Mouse (Mus musculus): Measurements from ENCODE around the gene Pgd. TPM values are rescaled to one million over a fixed set of nuclear protein-coding genes. Genes with fewer than 3 reads are reported as not detected.
"Not testable (repeated sequence)": the region's sequence is repeated elsewhere in the genome, so short reads cannot be mapped to it uniquely, and the experiment has no call there.

Gene Pgd
- polyA plus RNA-seq, 1 experiment from 2014 or later = 133 TPM

DNA sequence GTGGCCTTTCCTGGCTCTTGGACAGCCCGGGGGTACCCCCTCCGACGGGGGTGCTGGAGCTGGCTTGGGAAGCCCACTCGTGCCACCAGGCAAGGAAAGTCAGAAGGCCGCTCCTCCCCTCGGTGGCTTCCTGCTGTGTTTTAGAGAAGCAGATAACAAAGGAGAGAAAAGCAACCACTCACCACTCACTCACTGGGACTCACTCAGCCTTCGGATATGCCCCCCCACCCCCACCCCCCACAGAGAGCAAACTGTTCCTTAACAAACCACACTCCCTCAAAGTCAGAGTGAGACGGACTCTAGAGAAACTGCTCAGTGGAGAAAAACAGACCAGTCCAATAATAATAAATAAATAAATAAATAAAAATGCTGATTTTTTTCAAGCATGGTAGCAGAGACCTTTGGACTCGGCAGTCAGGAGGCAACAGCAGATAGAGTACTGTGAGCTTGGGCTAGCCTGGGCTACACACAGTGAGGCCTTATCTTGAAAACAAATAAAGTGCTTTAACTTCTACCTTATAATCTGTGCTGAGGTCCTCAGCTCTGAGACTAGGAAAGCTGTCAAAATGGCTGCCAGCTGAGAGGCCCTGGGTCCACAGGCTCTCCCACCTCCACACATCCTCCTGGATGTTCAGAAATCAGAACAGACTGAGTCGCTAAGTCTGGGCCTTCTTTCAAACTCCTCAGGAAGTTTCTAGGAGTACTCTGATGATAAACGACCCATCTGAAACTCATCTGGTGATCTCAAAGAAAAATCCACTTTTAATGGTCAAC is 41.0 kb downstream of the Pgd start:
- 43% methylated on average over 11 of the region's 11 CpGs for WGBS
- peaks cover 4% of the 10 kb centered on the region for H3K4me1 ChIP-seq
- DNase-seq (ENCODE audit: low spot score) = no peak
- no peaks in the 10 kb centered on the region for H3K27me3 ChIP-seq (ENCODE audit: insufficient read depth, poor library complexity, severe bottlenecking)
- H3K36me3 ChIP-seq = peaks cover 29% of the 10 kb centered on the region
- 0 out of 2 replicates have a peak overlapping the region, but pooled peaks have one; percentile 8 for H3K27ac ChIP-seq
- H3K9me3 ChIP-seq = no peaks in the 10 kb centered on the region
- H3K4me3 ChIP-seq = no peak overlapping the region

GRCm38 (mm10) chr4:149123432-149123831 is 43.1 kb downstream of the Pgd start:
- Histone ChIP-seq H3K27me3 (ENCODE audit: insufficient read depth, poor library complexity, severe bottlenecking) (no peaks in the 10 kb centered on the region), H3K4me1 (peaks cover 4% of the 10 kb centered on the region), H3K4me3 (no peak overlapping the region), H3K27ac (no peak overlapping the region), H3K36me3 (peaks cover 25% of the 10 kb centered on the region), H3K9me3 (no peaks in the 10 kb centered on the region)
- no peak for DNase-seq (ENCODE audit: low spot score)
- 55% methylated on average over 5 of the region's 5 CpGs for WGBS

DNA sequence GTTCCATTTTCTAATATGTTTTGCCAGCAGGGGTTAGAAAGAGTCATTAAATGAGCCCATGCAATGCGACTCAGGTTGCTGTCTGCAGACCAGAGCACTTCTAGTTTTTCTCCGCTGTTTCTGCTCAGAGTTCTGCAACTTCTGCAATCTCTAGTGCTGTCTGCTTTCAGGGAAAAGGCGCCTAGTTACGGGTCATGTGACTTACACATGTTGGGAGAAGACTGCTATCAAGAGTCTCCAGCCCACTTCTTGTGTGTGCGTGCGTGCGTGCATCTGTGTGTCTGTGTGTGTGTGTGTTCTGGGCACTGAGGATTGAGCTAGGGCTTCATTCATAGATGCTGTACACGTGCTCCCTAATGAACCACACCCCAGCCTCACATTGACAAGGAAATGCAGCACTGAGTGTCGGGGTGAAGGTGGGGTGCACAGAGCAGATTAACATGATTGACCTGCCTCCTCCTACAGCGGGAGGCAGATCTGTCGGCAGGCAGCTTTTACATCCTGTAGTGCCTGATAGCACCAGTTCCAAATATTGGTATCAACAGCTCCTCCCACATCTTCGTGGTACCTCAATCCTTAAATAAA is 46.5 kb downstream of the Pgd start:
- DNase-seq (ENCODE audit: low spot score); H3K4me1 ChIP-seq; H3K9me3 ChIP-seq; H3K27ac ChIP-seq; H3K4me3 ChIP-seq; H3K27me3 ChIP-seq (ENCODE audit: insufficient read depth, poor library complexity, severe bottlenecking): not testable (repeated sequence)
- peaks cover 29% of the 10 kb centered on the region for H3K36me3 ChIP-seq
- WGBS = 83% methylated on average over 12 of the region's 12 CpGs

- Histone ChIP-seq H3K36me3 (peaks cover 26% of the 10 kb centered on the region), H3K27ac (peak within 1 kb of the TSS; percentile 87), H3K9me3 (no peaks in the 10 kb centered on the region), H3K4me3 (peak within 1 kb of the TSS; percentile 89), H3K4me1 (peaks cover 17% of the 10 kb centered on the region), H3K27me3 (ENCODE audit: insufficient read depth, poor library complexity, severe bottlenecking) (no peaks in the 10 kb centered on the region)
- 1% methylated on average over 35 of the region's 35 CpGs for WGBS
- peak; percentile 96 for DNase-seq (ENCODE audit: low spot score)
These were observed 62.6 kb downstream of the Pgd start, which contains the start of gene Dffa for GRCm38 (mm10) chr4:149103875-149104561. Dffa (plus strand) TSS chr4:149104146.

DNA sequence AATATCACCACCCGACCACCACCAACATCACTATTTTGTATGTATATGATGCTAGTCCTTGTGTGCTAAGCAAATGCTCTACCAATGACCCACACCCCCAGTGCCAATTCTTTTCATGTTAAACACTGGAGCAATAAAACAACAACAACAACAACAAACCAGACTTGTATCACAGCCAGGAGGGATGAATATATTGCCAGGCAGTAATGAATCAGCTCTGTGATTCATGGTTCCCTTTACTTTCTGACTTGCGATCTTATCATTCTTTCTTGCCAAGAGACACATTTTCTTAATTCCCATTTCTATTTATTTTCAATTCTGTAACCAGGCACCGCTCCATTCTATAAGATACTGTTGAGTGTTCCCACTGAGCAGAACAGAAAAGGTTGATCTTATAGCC is 65.1 kb downstream of the Pgd start:
- Histone ChIP-seq H3K9me3 (no peaks in the 10 kb centered on the region), H3K4me1 (peaks cover 35% of the 10 kb centered on the region), H3K36me3 (peaks cover 5% of the 10 kb centered on the region), H3K27me3 (ENCODE audit: insufficient read depth, poor library complexity, severe bottlenecking) (no peaks in the 10 kb centered on the region), H3K4me3 (no peak overlapping the region), H3K27ac (no peak overlapping the region)
- 78% methylated on average over 3 of the region's 3 CpGs for WGBS
- no peak for DNase-seq (ENCODE audit: low spot score)

- DNase-seq (ENCODE audit: low spot score); H3K27me3 ChIP-seq (ENCODE audit: insufficient read depth, poor library complexity, severe bottlenecking); H3K9me3 ChIP-seq; H3K27ac ChIP-seq; H3K4me3 ChIP-seq; H3K36me3 ChIP-seq: not testable (repeated sequence)
- WGBS = 83% methylated on average over 12 of the region's 12 CpGs
- peaks cover 35% of the 10 kb centered on the region for H3K4me1 ChIP-seq
These were observed 66.1 kb downstream of the Pgd start for GRCm38 (mm10) chr4:149100449-149100848.

Other genes starting within 250 kb of the Pgd start
- 53.6 and 59.7 TPM in 2 replicates for gene Pex14, start 66.9 kb downstream of the Pgd start, polyA plus RNA-seq (2016; fragmentation: Nextera tagmentation; extraction: Ambion mirVana)
- 43.4 and 48.9 TPM in 2 replicates for gene Dffa, start 62.6 kb downstream of the Pgd start, polyA plus RNA-seq (2016; fragmentation: Nextera tagmentation; extraction: Ambion mirVana)
- 0.28 TPM in 1 of 2 replicates, not detected in the other for gene Cort, start 40.0 kb downstream of the Pgd start, polyA plus RNA-seq (2016; fragmentation: Nextera tagmentation; extraction: Ambion mirVana)
- gene Cenps, start 29.1 kb downstream of the Pgd start, polyA plus RNA-seq (2016; fragmentation: Nextera tagmentation; extraction: Ambion mirVana) = 29.7 and 38.6 TPM in 2 replicates
- gene Kif1b, start 140.9 kb upstream of the Pgd start, polyA plus RNA-seq (2016; fragmentation: Nextera tagmentation; extraction: Ambion mirVana) = 44.8 and 56.6 TPM in 2 replicates